Mouse (Mus musculus) lung, postnatal 10 days (tissue): ENCODE measurements around the gene Kdm4b.
A peak's percentile ranks its signal among the peaks of the same experiment; 100 is the strongest.

Source experiments
- DNase-seq: peaks from one replicate; pipeline ENCODE4 v3.0.0; 2021

Gene Kdm4b

DNA sequence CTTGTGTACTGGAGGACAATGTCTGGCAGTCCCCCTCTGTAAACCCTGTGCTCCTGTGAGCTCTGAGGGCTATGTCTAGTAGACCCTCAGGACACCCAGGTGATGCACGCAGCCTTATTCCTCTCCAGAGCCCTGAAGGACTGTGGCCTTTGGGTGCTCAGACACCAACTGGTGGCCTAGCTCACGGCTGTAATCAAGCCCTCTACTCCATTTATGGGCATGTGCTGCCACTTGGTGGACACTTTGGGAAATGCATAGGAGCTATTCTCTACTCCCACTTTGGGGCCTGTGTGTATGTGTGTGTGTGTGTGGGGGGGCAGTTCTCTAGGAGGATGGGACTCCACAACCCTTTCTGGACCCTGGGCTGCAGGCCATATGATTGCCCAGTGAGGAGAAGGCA, 24.8 kb downstream of the Kdm4b start:
- DNase-seq = peak; percentile 91

DNA sequence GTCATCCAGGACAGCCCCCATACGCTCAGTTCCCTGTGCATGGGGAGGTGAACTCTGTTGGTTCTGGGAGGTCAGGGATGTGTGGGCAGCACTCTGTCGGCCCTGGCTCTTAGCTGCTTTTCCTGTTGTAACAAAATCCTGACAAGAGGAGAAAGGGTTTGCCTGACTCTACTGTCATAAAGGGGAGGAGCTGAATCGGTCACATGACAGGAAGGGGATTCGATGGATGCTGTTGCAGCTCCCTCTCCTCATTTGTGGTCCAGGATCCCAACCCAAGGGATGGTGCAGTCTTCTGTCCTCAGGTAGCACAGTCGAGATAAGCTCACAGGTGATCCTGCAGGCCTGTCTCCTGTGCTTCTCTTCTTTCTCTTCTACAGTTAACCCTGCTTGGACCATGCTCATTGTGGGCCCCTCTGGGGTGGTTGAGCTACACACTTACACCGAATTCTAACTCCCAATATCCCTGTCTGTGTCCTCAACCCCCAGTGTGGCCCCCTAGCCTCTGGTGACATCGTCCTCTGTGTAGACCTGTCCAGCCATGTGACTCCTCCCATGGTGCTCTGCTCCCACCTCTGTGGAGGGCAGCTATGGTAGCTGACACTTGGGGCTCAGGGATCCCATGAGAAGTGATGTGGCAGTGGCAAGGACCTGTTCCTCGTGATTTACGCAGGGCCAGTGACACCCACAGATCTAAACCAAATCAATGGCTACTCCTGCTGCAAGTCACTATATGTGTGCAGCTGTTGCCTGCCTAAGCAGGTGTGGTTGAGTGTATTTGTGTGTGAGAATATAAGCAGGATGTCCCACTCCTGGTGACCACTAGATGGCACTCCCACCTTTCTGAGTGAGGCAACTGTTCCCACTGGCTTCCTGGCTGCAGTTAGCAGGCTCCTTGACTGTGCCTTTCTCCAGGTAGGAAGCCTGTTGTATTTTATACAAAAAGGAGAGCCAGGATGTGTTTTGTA, 31.3 kb downstream of the Kdm4b start:
- DNase-seq = peak; percentile 80

DNA sequence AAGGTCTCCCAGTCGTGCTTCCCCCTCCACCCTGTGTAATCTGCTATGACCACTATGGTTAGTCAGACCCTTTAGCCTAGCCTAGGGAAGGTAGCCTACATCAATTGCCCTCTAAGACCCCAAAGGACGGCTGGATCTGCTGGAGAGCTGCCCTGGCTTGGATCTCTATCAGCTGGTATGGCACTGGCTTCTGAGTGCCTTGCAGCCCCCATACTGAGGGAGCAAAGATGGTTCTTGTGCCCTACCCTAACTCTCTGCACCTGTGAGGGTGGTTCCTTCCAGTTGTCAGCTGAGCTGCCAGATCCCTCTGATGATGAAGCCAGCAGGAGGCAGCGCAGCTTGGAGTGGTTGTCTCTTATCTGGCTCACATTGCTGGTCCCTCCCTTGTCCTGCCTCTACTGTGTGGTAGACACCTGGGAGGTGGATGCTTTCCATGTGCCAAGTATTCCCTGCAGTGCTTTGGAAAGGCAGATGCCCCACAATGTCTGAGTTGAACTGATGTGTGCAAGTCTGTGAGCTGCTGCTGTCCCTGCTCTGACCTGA, 33.4 kb downstream of the Kdm4b start:
- no peak for DNase-seq

DNA sequence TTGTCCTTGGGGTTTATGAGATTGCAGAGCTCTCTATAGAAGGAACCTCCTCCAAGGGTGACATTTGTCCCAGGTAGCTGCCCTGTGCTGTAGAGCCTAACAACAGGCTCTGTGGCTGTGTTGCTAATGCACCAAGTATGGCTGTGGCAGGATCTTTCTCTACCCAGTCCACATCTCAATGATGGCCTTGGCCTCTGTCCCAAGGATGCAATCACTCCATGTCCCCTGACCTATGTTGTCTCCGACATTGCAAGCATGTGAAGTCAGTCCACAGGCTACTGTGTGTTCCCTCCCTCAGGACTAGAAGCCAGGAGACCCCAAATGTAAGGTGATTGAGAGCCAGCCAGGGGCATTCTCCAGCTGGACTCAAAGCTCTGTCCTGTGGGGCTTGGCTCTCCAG, 34.0 kb downstream of the Kdm4b start:
- no peak for DNase-seq

DNA sequence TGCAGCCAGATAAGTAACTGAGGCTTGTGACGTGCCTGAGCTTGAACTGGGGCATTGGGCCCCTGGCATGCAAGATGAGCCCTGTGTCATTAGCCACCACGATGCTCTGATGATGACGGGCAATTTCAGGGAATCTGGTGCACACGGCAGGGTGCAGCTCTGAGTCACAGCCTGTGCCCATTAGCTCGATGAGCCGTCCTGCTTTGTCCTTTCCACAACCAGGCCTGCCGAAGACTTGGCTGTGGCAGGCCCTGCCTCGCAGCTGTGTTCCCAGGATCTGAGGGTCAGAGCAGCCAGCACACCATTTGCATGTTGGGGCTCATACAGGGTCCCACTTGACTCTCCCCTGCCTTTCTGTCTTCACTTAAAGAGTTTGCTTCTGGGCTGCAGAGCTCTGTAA, 34.6 kb downstream of the Kdm4b start:
- no peak for DNase-seq

DNA sequence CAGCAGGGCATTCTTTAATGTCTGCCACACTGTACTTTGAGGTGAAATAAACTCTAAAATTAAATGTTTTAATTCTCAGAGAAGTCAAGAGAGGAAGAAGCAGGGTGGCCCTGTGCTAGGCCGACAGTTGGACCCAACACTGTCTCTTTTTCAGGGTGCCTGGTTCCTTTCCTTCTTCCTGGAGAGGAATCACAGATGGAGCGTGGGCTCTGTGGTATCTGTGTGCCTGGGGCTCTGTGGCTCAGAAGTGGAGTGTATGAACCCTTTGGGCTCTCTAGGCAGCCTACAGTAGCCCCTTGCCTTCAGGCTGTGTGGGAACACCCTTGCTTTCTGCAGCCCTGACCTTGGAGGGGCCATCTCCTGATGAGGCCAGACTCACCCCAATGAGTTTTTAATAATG, 35.7 kb downstream of the Kdm4b start:
- DNase-seq = no peak

DNA sequence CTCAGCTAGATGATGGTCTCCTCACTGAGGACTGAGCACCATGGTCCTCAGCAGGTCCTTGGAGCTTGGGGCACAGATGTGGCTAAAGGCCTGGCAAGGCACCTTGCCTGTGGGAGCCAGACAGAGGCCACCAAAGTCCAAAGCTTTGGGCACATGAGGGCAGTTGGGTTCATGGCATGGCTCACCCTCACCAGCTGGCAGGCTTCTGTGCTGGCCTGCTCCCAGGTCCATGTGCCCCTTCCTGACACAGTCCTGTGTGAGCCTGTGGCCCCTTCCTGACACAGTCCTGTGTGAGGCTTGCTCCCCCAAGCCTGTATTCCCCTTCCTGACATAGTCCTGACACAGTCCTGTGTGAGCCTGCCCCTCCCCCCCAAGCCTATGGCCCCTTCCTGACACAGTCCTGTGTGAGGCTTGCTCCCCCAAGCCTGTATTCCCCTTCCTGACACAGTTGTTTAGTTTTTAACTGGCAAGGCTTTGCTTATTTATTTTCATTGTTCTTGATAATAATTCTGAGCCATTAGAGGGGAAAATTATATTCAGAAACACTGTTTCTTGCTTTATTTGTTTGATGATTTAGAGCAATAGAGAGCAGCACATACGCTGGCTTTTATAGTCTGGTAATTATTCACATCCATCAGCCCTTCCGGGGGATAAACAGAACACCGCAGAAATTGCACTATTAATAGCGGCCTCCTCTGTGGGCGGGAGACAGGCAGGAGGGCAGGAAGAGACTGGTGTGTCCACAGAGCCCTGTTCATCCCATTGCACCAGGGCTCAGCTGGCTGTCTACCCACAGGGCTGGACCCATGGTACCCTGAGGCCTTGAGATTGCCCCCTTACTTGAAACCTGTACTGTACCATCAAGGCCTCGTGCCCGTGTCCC, 40.2 kb downstream of the Kdm4b start:
- DNase-seq = peak; percentile 35

DNA sequence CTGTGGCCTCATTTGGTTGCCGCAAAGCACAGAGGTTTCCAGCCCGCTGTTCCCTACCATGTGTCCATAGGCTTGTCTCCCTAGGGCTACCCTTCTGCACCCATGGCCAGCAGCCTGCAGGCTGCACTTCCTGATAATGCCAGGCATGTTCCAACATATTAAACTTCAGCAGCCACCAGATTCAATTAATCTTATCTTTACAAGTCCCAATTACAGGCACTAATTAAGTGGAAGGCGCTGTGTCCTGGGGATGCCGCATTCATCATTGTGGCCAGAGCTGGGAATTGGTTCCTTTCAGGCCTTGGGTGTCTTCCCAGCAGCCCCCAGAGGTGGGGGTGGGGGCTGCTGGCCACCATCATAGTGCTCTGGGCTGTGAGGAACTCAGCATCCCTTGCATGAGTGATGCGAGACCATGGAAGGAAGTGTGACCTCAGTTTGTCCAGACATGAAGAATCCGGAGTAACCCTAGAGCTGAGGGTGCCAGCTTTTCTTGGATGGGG, 42.5 kb downstream of the Kdm4b start:
- no peak for DNase-seq

DNA sequence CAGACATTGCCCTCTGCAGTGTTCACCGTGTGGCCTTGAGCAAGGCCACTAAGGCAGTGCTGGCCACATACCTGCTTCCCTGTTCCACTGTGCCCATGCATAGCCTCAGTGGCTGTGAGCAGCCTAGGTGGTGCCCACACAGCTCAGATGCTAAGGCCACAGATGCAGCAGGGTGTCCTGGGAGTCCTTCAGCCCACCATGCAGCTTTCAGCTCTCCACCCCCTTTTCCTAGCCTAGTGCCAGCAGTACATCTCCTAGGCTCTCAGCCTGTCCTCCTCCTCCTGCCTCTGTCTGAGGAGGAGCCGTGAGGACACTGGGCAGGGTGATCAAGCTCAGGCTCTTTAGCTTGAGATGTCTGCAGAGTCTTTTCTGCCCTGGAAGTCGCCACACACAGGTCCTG, 44.2 kb downstream of the Kdm4b start:
- no peak for DNase-seq

DNA sequence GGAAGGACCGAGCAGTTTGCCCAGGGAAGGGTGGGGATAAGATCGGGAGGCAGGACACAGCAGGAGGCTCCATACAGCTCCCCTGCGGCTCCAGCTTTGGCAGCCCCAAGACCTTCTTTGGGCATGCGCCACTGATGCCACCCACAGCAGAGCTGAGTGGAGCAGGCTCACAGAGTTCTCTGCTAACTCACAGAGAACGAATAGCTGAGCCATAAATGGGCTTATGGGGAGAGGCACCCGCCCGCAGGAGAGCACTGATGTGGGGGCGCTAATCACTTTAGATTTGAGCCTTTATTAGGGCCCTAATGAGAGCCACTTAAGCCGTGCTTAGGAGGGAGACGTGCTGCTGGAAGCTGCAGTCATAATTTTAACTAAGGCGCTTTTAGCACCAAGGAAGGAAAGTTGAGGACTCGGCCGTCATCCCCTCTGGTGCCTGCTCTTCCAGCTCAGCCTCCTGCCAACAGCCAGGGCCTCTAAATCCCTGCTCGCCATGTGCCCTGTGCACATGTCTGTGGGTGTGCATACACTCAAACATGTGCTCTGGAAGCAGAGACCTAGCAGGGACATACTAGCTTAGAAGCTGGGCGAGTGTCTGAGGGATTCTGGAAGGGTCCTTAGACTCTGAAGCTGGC, 45.3 kb downstream of the Kdm4b start:
- no peak for DNase-seq

DNA sequence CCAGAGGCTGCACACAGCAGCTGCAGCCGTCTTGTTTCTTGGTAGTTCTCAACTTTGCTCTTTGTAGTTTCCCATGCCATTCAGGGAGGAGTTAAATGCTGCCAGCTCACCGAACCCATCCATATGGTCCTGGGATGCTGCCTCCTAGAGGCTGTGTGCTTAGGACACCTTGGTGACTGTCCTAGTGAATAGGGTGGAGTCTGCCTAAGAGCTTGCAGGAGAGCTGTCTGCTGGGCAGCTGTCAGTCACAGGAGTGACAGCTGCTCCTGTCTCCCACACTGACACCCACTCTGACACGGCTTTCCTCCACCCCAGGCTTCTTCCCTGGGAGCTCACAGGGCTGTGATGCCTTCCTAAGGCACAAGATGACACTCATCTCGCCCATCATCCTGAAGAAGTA, 46.2 kb downstream of the Kdm4b start:
- DNase-seq = no peak

DNA sequence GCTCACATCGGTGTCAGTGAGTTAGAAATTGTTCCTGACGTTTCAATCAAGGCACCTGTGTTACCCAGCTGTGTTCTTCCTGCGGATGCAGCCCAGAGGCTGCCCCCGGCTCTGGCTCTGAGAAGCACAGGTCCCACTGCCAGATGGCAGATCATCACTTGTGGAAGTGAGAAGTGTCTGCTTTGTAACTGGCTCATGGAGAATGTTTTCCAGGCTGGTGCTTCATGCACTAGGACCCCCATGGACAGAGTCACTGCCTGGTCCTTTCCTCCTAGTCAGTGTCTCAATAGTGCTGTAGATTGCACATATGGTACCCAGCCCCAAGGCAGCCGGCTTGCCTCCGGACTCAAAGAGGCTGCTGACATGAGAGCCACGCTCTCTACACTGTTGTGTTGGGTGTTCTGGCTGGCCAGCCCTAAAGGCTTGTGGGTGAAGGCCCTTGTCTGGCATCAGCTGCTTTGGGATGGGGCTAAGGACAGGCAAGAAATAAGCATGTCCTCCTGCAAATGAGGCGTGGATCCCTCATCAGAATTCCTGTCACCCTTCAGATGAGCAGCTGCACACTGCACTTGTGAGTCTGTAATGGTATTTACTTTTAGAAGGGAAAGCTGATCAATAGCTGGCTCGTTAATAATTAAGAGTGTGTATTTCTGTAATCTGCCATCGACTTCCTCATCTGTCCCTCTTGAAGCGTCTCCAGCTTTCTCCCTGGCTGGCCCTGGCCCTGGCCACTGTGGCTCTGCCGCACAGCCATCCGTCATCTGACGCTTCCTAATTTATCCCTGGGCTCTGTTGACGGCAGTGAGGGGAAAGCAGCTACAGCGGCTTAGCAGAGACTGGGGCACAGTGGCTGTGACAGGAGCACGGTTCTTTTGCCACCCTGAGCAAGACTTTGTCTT, 47.5 kb downstream of the Kdm4b start:
- DNase-seq = peak; percentile 25

DNA sequence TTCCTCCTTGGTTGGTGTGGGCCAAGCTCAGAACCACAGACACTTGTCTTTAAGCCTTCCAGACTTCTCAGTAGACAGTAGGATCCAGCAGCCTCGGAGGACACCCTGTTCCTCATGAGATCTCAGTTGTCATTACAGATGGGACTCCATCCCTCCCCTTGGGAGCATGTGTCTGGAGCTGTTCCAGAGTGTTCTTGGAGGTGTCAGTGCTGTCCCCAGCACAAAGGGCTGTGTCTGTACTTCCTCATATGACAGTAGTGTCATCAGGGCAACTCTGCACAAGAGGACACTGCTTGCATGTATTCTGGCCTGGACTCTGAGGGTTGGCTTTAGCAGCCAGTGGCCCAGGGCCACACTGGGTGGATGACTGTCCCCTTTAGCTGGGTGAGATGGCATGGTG, 49.0 kb downstream of the Kdm4b start:
- peak; percentile 69 for DNase-seq

DNA sequence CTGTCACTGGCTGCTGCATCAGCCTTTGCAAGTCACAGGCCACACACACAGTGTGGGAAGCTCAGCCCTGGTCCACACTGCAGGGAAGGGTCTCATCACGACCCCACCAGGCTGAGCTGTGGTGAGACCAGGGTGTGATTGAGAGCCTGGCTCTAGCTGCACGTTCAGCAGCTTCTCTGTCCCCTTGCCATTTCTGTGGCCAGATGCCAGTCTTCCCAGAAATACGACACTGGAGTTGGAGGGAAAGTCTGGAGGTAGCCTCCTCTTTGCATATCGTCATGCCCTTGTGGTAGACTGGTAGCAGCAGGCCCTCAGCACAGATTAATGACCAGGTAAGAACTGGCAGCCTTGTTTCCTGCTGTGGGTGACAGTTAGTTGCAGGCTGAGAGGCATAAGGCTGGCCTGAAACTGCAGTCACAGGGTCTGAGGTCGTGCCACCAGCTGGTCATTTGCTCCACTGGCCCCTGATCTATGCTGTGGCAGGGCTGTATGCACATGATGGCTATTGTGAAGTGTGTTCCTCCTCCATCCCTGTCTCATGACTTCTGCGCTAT, 53.5 kb downstream of the Kdm4b start:
- no peak for DNase-seq

DNA sequence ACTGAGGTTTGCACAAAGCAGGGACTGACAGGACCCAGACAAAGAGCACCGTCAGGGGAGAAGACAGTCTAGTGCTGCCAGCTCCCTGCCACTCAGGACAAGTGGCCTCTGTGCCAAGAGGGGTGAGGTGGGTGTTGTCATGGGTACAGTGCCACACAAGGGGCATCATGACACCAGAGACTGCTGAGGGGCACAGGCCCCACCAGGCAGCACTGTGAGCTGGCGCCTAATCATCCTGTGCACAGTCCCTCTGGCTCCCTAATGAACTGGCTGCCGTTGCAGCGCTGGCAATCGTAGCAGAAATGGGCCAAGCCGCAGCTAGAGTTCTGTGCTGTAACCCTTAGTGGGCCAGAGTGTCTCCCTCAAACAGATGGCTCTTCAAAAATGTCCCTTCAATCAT, 54.4 kb downstream of the Kdm4b start:
- DNase-seq = no peak

DNA sequence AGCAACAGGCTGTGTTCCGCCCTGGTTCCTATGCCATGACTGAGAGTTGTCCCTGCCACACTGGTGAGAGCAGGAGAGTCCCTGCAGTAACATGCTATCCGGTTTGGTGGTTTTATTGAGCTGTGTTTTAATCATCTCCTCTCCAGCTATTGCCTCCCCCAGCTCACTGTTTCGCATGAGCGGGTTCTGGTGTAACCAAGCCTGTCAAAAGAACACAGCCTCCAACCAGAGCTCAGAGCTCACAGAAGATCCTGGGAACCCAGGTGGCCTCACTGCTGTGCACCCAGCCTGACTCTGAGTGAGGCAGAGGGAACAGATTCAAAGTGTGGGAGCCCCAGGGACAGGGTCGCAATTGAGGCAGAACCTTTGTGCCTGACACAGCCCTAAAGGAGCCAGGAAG, 55.3 kb downstream of the Kdm4b start:
- no peak for DNase-seq

DNA sequence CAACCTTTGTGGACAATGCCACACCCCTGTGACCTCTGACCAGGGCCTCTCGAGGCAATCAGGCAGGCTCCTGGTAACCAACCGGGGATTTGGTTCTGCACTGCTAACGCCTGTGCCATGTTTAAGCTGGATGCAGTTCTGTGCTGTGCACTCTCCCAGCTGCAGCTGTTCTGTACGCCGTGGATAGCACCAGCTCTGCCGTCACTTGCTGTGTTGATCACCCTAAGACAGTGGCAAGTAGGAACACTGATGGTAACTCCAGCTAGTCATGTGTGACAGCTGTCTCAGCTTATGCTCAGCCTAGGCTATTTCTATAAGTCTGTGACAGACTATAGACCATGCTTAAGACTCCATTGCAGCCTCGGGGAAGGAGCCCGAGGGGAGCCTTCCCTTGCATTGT, 57.1 kb downstream of the Kdm4b start:
- DNase-seq = no peak

DNA sequence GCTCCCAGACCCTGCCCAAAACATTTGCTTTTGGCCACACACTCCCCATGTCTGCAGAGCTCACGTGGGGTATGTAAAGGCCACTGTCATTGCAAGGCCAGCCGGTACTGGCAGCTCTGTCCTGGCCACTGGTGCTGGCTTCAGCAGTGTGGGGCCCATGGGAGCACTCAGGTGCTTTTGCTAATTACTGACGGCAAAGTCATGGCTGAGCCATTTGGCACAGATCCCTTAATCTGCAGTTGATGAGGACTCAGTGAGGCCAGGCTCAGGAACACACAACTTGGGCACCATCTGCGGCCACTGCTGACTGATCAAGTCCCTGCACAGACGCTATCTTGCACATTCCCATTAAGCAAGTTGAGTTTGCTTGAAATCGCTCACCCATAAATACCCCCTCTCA, 59.0 kb downstream of the Kdm4b start:
- no peak for DNase-seq

DNA sequence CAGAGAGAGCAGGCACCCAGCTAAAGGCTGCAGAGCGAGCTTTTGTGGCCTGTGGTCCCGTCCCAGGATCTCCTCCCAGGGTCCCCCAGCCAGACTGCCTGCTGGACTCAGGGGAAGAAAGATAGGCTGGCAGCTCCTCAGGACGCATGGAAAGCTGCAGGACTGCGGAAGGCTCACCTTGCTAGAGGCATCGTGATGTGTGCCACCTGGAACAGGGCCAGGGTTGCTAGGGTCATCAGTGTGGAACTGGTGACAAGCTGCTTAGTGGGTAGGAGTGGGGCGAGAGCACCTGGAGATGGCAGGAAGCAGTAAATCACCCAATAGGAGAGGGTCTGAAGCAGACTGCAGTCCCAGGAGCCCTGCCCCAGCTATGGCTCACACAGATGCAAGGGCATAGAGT, 61.8 kb downstream of the Kdm4b start:
- DNase-seq = no peak

DNA sequence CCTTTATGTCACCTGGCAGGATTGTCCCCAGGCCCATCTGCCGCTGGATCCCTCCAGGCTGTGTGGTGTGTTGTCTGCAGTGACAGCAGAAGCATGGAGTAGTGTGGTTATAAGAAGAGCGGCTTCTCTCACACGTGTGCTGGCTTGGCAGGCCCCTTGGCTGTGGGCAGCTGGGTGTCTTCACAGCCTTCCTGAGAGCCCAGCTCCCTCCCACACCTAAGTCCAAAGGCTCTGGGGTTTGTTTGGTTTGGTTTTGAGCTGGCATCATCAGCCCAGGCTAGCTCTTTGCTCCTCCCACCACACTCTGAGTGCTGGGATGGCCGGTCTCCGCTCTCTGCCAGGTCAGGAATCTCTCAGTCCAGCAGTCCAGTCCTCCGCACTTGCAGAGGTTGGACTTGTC, 67.4 kb downstream of the Kdm4b start:
- DNase-seq = no peak

DNA sequence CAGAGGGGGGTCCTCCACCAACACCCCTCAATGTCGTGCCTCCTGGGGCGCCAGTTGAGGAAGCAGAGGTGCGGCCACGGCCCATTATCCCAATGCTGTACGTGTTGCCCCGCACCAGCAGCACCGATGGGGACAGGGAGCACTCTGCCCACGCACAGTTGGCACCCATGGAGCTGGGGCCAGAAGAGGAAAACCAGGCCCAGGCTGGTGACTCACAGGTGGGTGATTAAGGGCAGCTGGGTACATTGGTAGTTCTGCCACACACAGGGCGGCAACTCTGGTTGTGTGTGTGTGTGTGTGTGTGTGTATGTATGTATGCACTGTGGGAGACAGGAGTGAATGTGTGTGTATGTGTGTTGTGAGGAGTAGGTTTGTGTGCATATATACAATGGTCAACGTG, 68.0 kb downstream of the Kdm4b start:
- DNase-seq = no peak

DNA sequence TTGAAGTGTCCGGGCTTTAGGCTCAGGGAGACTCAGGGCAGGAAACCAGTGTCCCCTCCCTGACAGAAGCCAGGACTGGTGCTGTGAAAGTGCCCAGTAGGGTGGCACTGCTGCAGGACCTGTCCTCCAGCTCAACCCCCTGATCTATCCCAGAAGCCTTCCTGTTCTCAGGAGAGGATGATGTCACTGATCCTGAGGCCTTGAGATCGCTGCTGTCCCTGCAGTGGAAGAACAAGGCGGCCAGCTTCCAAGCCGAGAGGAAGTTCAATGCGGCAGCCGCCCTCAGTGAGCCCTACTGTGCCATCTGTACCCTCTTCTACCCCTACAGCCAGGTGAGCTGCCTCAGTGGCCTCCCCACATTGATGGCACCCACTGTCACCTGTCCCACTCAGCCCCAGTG, 70.2 kb downstream of the Kdm4b start:
- no peak for DNase-seq
